Mouse (Mus musculus) activated CD4-positive, CD25-positive, alpha-beta regulatory T cell, adult 4 months (primary cell): Measurements from ENCODE around the gene Tnfrsf4. TPM values are rescaled to one million over a fixed set of nuclear protein-coding genes. Genes with fewer than 3 reads are reported as not detected.

Experiments used
- ATAC-seq: one replicate; pipeline ENCODE4 v1.8.0; 2017
- polyA plus RNA-seq, 2 experiments: library from polyadenylated mRNA; unstranded; fragments of 100-300 nt; shearing (Covaris generic); gene quantifications; one replicate each; pipeline ENCODE4 v1.2.1; 2017

Tnfrsf4 gene
- polyA plus RNA-seq, 2 experiments from 2014 or later: 802 to 961 TPM

DNA sequence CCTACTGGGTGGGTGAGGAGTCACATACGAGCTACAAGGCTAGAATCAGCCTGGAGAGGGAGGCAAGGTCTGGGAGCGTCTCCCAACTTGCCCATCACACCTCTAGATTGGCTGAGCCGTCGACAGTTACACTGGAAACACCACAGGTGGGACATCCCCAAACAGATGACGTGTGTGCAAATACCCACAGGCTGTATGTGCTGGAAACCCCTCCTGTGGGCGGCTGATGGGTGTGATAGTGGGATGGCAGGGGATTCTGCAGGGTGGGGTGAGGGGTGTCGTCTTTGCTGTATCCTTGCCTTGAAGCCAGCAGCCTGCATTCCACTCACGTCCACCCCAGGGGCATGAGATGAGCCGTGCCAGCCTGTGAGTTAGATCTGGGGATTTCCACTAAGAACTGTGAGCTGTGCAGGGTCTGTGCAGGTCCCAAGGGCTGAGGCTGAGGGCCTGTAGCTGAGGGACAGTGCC is 17.0 kb downstream of the Tnfrsf4 start:
- ATAC-seq: peak; percentile 53

DNA sequence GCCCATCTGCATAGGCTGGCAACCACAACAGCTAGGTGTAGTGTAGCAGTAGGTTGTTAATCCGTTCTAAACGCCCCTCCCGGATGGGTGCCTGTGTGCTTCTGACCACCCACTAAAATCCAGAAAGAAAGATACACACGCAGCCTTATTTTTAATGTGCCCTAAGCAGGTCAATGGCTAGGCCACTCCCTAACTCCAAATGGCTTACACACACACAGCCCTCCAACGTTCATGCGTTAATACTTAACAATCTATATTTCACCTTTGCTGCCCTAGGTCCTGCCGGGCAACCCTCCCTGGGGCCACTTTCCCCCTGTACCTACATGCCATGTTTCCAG is 17.6 kb downstream of the Tnfrsf4 start:
- ATAC-seq: no peak

DNA sequence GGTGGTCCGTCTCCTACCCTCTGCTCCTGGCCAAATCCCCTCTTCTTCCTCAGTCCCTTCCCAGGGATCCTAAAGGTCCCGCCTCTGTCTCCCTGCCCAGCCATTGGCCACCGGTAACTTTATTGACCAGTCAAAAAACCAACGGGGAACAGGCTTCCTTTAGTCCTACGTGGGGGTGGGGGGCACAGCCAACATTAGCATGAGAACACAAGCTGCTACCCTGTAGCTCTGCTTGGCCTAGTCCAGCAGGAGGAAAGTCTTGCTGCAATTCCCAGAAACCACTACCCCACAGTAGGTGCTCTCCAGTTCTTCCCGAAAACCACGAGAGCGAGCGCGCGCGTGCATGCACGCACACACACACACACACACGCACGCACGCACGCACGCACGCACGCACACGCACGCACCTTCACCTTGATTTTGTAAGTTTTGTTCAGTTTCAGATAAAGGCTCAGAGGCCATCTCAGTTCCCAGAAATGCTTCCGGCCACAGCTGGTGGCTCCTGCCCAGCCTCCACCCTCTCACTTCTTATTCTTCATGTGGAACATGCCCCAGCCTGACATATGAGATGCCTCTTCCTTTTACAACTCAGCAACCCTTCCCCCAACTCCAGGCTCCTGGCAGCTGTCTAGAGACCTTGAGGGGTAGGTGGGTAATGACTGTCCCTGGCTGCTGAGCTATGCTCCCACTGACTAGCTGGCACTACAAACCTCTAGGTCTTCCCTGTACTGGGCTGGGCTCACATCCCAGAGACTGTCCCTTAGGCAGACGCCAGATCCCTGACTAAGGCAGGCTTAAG is 18.1 kb downstream of the Tnfrsf4 start:
- peak; percentile 30 for ATAC-seq

DNA sequence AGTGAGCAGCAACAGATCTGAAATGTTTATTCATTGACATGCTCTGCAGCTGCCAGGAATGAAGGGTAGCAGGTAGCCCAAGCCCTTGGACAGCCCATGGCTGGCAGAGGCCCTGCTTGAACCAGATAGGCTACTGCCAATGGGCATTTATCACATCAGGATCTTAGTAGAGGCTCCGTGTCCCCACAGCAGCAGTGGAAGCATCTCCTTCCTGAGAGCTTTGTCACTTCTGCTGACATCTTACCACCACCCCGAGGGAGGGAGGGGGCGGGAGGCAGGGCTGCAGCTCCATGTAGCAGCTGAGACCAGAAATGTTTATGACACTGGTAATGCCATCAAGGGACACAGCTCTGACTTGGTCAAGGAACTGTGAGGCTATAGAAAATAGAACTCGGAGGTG is 19.2 kb downstream of the Tnfrsf4 start:
- no peak for ATAC-seq

DNA sequence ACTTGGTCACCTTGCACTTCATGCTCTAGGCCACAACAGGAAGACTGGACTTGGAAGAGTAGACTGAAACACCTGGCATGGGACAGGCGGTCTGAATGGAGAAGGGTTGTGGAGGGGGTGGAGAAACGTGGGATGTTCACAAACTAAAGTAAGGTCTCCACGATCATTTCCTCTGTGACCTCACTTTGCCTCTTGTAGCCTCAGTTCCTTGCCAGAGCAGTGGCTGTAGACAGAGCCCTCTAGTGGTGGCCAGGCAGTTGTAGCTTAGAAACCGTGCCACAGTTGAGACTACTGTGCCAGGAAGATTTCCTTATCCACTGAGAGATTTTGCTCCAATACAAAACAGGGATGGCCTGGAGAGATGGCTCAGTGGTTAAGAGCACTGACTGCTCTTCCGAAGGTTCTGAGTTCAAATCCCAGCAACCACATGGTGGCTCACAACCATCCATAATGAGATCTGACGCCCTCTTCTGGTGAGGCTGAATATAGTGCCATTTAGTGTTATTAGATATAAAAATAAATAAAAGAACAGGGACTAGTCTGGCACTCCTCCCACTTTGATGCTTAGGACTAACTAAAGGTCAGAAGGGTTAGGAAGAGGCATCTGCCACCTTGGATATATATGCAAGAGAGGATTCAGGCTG is 20.0 kb downstream of the Tnfrsf4 start:
- ATAC-seq: peak; percentile 51

DNA sequence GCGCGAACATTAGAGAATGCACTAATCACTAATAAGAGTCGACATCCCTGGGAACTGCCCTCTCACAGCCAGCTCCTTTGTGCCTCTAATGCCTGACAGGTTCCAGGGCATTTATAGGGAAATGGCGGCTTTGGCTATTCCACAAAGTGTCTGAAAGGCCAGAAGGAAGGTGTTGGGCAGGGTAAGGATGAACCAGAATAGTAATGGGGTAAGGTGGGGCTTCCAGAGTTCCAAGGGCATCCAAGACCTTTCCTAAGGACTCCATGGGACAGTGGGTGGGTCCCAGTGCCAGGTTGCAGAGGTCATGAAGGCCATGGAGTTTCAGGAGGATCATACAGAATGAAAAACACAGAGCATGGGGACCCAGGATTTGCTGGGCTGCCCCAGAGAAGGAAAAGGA is 20.7 kb downstream of the Tnfrsf4 start:
- no peak for ATAC-seq

DNA sequence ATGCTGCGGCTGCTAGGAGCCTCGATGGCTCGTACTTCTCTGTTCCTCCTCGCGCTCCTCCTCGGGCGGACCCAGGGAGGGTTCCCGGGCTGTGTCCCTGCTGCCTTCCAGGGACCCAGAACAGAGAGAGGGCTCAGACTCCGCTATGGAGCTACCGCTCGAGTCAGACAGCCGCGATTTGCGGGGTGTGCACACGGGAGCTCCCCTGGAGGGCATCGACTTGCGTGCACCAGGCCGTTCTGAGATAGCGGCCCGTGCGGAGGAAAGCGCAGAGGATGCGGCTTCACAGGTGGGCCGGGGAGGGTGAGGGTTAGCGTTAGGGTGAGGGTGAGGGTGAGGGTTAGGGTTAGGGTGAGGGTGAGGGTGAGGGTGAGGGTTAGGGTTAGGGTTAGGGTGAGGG is 21.3 kb downstream of the Tnfrsf4 start:
- no peak for ATAC-seq

DNA sequence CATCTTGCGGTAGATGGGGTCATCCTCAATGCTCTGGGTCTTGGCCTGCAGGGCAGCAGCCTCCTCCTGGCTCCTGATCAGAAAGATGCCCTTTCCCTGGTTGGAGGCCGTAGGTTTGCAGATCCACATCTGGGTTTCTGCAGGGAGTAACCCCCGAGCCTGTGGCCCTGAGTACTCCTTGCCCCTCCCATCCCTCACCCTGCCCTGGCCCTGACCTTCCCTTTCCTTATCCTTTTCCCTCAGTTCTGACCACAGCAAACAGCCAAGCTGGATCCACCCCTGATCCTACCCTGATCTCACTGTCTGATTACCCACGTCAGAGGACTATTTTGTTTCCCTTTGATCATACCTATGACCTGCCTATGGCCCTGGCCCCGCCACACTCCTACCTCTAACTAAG is 31.1 kb downstream of the Tnfrsf4 start:
- no peak for ATAC-seq

DNA sequence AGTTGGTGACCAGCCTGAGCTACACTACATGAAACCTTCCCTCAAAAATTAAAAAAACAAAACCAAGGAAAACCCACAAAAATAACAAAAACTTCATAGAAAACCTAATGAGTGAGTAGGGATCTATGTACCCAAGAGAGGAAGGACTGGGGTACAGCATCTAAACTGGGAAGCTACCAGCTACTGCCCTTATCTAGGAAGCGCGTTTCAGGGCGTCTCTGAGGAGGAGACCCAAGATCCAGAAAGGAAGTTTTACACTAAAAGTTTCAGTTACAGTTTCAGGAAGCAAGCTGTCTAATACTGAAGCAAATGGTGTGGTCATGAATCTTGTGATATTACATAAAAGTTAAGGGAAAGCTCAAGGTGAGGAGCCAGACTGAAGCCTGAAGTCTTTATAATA is 36.1 kb downstream of the Tnfrsf4 start:
- ATAC-seq: no peak

DNA sequence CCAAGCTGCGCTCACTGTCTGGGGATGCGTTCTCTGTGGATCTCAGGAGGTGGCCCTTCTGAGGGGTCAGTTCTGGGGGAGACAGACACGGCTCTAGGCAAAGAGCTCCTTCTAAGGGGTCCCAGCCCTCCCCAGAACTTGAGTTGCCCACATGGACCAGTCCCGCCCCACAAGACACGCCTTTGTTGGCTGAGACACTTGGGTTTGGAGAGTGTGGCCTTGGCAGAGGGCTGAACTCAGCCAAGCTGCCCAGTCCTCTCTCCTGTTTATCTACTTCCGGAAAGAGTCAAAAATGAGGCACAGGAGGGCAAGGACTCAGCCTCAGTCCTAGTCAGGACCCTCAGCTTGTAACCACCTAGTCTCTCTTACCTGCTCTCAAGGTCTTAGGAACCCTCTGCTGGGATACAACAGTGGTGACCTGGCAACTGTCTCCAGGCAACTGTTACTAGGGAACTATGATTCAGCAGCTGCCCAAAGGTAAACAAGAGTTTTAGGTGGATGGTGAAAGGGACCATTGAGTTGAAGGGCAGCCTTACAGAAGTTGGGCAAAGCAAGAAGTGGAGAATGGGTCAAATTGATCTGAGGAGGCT is 36.8 kb downstream of the Tnfrsf4 start:
- ATAC-seq: no peak

DNA sequence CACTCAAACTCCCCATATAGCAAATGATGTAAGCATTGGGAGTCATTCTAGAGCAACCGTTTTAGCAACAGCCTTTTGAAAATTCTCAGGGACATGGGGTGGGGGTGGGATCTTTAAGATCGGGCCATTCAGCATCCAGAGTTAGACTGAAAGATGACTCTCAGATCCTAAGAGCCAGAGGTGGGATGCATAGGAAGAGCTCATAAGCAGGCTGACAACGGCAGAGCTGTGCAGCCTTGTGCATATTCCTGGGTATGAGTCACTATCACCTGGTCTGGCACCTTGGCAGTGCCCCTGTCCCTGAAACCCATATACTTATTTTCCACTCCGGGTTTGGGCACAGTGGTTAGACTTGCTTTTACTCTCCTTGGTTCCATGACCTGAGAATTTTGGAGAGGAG is 39.5 kb downstream of the Tnfrsf4 start:
- ATAC-seq: no peak

DNA sequence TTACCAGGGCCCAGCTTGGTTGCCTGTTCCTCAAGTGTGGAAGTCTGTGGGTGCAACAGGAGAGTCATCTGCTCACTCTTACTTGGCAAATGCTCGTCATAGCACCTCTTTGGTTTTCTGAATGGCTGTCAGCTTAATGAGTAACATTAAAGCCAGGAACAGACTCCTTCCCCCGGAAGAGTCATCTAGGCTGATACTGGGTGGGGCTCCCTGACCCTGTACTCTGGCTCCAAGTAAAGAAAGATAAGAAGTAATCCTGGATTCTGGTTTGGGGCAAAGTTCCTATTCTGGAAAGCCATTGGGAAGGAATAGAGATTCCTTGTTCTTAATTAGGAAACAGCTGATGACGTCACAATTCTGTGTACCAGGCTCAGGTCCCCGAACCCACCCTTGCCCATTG is 40.5 kb downstream of the Tnfrsf4 start:
- no peak for ATAC-seq

DNA sequence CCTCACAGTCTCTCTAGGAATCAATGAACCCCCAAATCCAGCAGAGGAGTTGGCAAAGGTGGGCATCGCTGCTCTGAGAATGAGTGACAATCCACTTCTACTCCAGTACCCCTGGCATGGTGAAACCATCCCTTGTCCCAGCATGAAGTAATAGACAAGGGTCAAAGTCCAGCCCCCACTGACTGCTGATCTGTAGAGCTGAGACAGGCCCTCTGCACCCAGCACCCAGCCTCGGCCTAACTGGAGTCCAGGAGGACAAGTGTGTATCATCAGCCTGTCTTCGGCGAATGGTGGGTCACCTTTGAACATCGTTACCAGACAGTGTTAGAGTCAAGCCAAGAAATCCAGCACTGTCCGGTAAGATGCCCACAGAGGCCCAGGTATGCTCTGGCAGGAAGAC is 41.0 kb downstream of the Tnfrsf4 start:
- ATAC-seq: no peak

DNA sequence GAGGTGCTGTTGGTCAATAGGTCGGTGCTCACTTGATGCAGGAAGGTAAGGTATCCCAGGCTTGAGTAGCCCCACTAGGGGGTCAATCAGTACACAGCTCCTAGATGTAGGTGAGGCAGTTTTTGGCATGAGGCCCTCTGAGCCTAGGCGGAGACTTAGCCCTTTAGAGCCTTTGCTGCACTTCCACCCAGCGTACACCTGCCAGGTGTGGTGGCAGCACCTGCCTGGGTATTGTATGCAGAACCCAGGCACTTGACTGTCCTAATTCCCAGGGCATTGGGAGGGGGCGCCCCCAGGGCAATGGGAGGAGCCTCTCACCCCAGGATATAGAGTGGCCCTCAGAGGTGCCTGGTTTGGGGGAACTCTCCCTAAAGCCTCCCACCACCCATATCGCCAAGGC is 41.5 kb downstream of the Tnfrsf4 start:
- ATAC-seq: no peak

DNA sequence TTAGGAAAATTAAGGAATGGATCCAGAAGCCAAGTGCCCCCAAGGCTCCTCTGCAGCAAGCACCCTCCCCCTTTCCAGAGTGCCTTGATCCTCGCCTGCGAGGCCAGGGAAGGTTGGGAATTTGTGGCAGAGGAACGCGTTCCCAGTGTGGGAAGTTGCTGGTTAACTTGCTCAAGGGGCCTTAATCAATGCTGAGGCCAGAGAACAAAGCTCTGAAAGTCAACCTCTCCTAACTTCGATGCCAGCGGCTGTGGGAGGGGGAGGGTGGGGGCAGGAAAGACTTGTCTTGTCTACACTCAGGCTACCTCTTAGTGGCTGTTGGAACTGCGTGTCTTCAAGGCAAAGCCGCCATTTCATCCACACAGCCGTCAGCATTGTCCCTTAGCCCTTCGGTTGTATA is 44.1 kb downstream of the Tnfrsf4 start:
- ATAC-seq: no peak

DNA sequence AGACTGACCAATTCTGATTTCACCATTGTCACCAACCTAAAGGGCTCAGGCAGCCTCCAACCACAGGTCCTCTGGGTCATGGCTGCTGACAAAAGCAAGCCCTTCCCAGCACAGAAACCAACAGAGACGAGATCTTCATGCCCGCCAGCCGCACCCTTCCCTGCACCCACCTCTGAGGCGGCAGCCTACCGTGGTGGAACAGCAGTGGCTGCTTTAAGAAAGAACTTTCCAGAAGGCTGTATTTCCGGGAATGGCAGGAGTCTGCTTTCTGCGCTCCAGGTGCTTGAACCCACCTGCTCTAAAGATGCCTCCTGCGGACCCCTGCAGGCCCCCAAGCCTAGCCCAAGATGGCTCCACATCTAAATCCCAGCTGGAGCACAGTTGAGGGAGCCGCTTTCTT is 45.2 kb downstream of the Tnfrsf4 start:
- no peak for ATAC-seq

DNA sequence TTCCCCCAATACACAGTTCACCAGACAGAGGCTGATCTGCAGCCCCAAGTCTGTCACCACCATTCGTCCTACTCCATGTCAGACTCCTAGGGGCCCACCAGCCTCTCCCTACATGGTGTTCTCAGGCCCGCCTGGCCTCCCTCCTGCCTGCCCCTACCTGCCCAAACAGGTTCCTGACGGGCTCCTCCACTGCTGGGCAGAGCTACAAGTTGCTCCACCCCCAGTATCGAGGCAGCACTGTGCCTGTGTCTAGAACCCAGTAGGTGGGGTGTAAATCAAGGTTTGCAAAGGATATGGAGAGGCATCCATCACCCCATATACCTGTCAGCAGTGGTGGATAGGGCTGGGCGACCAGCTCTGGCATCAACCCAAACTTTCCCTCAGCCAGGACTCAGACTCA is 45.6 kb downstream of the Tnfrsf4 start, which contains the start of gene Ttll10:
Gene Ttll10, minus strand, starts transcription at position 154 of the 400 bp plus-strand sequence.
- ATAC-seq: no peak

DNA sequence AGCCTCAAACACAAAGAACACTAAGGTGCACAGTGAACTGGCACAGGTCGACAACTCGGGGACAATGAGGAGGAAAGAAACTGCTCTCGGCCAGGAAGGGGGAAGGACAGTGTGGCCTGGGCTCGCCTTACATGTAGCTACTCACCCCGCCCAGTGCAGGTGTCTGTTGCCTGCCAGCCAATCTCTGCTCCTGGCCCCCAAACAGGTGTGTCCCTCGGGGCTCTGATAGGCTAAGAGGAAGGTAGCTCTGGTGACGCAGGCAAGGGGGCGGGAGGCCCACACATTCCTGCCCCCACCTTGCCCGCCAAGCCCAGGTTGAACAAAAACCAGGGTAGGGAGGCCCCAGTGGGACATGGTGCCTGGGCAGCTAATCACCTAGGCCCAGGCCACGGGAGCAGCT is 46.1 kb downstream of the Tnfrsf4 start:
- no peak for ATAC-seq

DNA sequence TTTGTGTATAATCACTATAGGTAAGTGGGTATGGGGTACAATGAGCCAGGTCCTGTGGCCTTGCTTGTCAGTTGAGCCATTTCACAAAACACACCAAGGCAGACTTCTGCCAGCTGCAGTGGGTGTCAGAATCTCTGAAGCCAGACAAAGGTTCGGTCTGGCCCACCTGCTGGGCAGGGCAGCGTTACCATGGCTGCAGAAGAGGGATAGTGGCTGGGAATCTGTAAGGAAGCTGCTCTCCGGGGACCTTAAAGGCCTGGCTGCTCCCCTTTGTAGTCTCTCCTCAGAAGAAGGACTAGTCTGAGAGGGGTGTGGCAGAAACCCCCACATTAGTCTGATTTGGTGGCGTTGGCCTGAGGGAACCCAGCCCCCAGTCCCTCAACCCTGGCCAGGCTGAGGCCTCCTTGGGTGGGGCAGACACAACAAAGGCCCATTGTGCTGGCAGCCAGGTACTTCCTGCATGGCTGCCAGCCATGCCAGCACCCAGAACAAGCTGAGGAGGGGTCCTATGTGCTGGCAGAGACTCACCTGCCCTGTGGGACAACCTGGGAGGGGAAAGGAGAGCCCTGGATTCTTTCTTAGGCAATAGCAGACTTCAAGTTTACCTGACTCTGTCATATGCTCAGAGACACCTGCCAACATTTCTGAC is 50.3 kb downstream of the Tnfrsf4 start:
- ATAC-seq: no peak

DNA sequence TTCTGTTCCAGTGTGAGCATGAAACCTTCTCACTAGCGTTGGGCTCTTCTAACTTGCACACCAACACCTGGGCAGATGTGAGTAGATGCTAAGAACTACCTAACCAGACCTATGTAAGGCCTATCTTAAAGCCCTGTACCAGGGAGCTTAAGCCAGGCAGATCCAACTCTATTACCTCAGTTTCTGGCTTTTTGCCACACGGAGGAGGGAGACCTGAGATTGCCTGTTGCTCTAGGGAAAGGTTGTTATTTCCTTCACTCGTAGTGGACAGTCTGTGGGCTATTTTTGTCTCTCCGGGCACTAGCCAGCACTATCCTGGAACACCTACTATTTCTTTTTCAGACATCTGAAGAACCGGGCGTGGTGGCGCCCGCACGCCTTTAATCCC is 50.9 kb downstream of the Tnfrsf4 start:
- ATAC-seq: no peak

DNA sequence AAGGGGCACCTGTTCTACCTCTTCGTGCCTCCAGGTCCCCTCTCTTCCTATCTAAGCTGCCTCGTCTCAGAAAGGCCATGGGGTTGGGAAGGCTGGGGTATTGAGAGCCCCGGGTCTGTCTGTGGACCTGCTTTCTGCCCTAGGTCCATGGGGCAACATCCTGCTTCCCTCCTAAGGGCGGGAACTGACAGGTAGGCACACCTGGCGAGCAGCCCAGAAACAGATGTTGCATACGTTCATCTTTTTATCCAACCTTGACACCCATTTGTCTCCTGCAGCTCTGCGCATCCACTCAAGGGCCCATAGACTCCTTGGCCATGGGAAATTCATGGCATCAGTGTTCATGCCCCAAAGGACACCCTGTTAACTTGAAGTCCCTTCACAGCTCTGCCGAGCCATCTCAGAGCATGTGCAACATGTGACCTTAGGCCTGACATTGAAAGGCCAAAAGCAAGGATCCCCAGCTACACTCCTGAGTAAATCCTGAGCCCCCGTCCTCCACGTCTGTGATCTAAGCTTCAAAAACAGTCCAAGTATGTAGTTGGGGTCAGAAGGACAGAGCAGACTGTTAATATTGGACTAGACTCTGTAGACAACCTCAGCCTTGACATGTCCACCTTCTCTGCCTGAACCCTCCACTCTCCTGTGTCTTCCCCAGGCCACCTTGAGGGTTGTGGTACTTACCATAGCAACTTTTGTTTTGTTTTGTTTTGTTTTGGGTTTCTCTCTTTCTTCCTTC is 51.7 kb downstream of the Tnfrsf4 start:
- ATAC-seq: no peak
